Mouse (Mus musculus): ENCODE results near the gene Olfr958. TPM values are rescaled to one million over a fixed set of nuclear protein-coding genes. Genes with fewer than 3 reads are reported as not detected.

Gene Olfr958
- not detected in 2 replicates for polyA plus RNA-seq (2012)

DNA sequence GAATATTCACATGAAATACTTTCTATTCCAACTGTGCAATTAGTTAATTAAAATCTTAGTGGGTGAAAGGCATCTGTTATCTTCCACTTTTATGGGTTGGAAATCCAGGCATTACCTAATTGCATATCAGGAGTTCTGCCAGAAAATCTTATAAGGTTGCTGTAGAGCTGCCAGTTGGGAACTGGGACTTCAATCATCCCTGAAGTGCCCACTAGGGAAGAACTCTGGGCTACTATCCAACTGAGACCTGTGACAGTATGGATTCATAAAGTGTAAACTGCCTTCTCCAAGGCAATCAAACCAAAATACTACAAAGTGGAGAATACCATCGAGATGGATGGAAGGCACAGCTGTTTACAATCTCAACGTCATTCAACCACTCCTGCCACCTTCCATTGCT is at the start of gene Olfr958:
Olfr958 (minus strand) TSS at position 109 of the 400 bp plus-strand sequence.
- TF ChIP-seq GATA1 (IDR thresholded peaks at IDR 0.05; ENCODE audit: low read length), result no peak

GRCm38 (mm10) chr9:39603333-39603845 is 49.5 kb upstream of the Olfr958 start:
- TF ChIP-seq GATA1 (IDR thresholded peaks at IDR 0.05; ENCODE audit: low read length), result no peak

GRCm38 (mm10) chr9:39602536-39603332 is 48.9 kb upstream of the Olfr958 start:
- no peak for TF ChIP-seq GATA1 (IDR thresholded peaks at IDR 0.05; ENCODE audit: low read length)

DNA sequence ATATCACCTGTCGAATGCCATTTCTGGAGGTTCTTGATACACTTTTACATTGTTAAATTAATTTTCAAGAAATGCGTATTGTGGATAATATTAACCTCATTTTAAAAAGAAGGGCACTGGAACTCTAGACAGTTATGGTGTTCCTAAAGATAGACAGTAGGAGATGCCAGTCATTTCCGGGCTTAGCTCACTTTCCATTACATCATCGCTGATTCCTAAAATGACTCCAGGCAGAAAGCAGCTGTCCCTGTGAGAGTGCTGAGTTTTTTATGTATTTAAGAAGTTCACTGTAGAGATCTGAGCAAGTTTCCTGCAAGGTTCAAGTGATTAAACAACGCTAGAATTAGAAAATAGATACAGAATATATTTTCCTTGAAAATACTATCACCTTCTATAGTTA is 23.2 kb upstream of the Olfr958 start:
- TF ChIP-seq GATA1 (IDR thresholded peaks at IDR 0.05; ENCODE audit: low read length), result no peak

GRCm38 (mm10) chr9:39575469-39575868 is 21.6 kb upstream of the Olfr958 start, which contains the start of gene Olfr959:
Gene Olfr959, minus strand, starts transcription at chr9:39575569.
- no peak for TF ChIP-seq GATA1 (IDR thresholded peaks at IDR 0.05; ENCODE audit: low read length)

GRCm38 (mm10) chr9:39558349-39558647 is 4.4 kb upstream of the Olfr958 start:
- TF ChIP-seq GATA1 (IDR thresholded peaks at IDR 0.05; ENCODE audit: low read length), result no peak

GRCm38 (mm10) chr9:39557529-39558348 is 3.9 kb upstream of the Olfr958 start:
- TF ChIP-seq GATA1 (IDR thresholded peaks at IDR 0.05; ENCODE audit: low read length), result no peak

GRCm38 (mm10) chr9:39550806-39551205 is 3.0 kb downstream of the Olfr958 start:
- TF ChIP-seq GATA1 (IDR thresholded peaks at IDR 0.05; ENCODE audit: low read length), result no peak

DNA sequence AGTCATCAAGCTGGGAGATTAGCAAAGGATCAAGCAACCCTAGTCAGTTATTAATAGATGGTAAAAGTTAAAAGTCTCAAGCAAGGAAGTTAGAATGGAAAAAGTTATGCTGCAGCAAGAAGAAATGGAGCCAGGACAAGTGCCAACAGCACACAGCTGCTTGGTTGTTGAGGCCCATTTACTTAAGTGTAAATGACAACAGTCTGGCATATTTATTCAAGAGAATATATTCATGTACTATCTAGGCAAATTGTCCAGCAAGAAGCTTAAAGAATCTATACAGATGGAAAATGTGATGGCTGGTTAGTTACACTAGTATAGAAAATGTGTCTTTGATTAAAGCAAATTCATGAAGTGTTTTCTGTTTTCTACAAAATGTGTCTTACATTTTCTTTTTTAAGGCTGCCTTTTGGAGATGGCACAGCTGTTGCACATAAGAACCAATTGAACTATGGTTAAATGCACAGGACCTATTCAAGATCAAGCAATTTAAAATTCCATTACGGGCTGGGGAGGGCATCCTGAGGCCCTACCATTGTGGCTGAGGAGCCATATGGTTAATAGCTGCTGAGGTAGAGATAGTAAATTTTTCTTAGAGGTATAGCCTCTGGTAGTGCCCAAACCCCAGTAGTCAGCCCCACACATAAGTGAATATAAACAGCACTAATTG is 30.1 kb downstream of the Olfr958 start:
- no peak for TF ChIP-seq GATA1 (IDR thresholded peaks at IDR 0.05; ENCODE audit: low read length)

GRCm38 (mm10) chr9:39518595-39518994 is 35.3 kb downstream of the Olfr958 start:
- no peak for TF ChIP-seq GATA1 (IDR thresholded peaks at IDR 0.05; ENCODE audit: low read length)

DNA sequence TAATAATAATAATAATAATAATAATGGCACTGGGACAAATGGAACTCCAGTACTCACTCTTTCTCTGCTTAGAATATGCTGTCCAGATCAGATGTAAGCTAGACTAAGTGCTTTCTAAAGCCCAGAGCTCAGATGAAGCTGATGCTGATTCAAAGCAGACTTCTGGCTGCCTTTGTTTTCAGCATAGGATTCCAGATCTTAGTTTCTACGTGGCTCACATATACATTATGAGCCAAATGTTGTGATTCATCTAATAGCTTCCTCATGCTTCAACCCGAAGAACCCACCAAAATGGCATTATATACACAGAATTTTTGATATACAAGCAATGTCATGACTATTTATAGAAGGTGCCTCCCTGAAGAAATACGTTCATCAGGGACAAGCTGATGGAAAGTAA is 38.3 kb downstream of the Olfr958 start, which contains the start of gene Olfr957:
Olfr957 (minus strand) TSS at position 279 of the 400 bp plus-strand sequence.
- no peak for TF ChIP-seq GATA1 (IDR thresholded peaks at IDR 0.05; ENCODE audit: low read length)

GRCm38 (mm10) chr9:39509412-39509811 is 44.4 kb downstream of the Olfr958 start:
- TF ChIP-seq GATA1 (IDR thresholded peaks at IDR 0.05; ENCODE audit: low read length), result no peak

- TF ChIP-seq GATA1 (IDR thresholded peaks at IDR 0.05; ENCODE audit: low read length), result no peak
These were observed 44.9 kb downstream of the Olfr958 start for GRCm38 (mm10) chr9:39508998-39509397.

Other genes starting within 250 kb of the Olfr958 start
- gene Olfr948, start 228.0 kb downstream of the Olfr958 start, polyA plus RNA-seq (2012), result not detected in 2 replicates
- gene Olfr951, start 166.6 kb downstream of the Olfr958 start, polyA plus RNA-seq (2012), result not detected in 2 replicates
- not detected in 2 replicates for gene Olfr952, start 126.9 kb downstream of the Olfr958 start, polyA plus RNA-seq (2012)
- not detected in 2 replicates for gene Olfr954, start 97.4 kb downstream of the Olfr958 start, polyA plus RNA-seq (2012)
- not detected in 2 replicates for gene Olfr955, start 82.1 kb downstream of the Olfr958 start, polyA plus RNA-seq (2012)
- not detected in 2 replicates for gene Olfr44, start 60.1 kb downstream of the Olfr958 start, polyA plus RNA-seq (2012)
- not detected in 2 replicates for gene Olfr957, start 38.2 kb downstream of the Olfr958 start, polyA plus RNA-seq (2012)
- gene Olfr959, start 21.5 kb upstream of the Olfr958 start, polyA plus RNA-seq (2012), result not detected in 2 replicates
- gene AW551984, start 50.3 kb upstream of the Olfr958 start, polyA plus RNA-seq (2012), result not detected in 2 replicates
- gene Olfr148, start 56.6 kb upstream of the Olfr958 start, polyA plus RNA-seq (2012), result not detected in 2 replicates
- gene Olfr960, start 67.3 kb upstream of the Olfr958 start, polyA plus RNA-seq (2012), result not detected in 2 replicates
- gene Olfr961, start 91.0 kb upstream of the Olfr958 start, polyA plus RNA-seq (2012), result not detected in 2 replicates
- not detected in 2 replicates for gene Olfr963, start 113.2 kb upstream of the Olfr958 start, polyA plus RNA-seq (2012)
- gene Olfr149, start 153.1 kb upstream of the Olfr958 start, polyA plus RNA-seq (2012), result not detected in 2 replicates
- not detected in 2 replicates for gene Olfr965, start 157.3 kb upstream of the Olfr958 start, polyA plus RNA-seq (2012)
- gene Olfr150, start 176.9 kb upstream of the Olfr958 start, polyA plus RNA-seq (2012), result not detected in 2 replicates
- gene Olfr967, start 192.2 kb upstream of the Olfr958 start, polyA plus RNA-seq (2012), result not detected in 2 replicates
- gene Olfr968, start 229.2 kb upstream of the Olfr958 start, polyA plus RNA-seq (2012), result not detected in 2 replicates
- gene Olfr969, start 236.9 kb upstream of the Olfr958 start, polyA plus RNA-seq (2012), result not detected in 2 replicates

All from G1E-ER4 (cell line).